Mouse (Mus musculus): Measurements from ENCODE around the gene Cyb5d1. TPM values are rescaled to one million over a fixed set of nuclear protein-coding genes. Genes with fewer than 3 reads are reported as not detected.

Cyb5d1 gene
- polyA plus RNA-seq, 2 experiments, result 22.3 to 32.7 TPM

- H3K36me3 ChIP-seq (ENCODE audit: control insufficient read depth, insufficient read depth, low read length), result peaks cover 67% of the 10 kb centered on the region
- H3K27me3 ChIP-seq (ENCODE audit: control insufficient read depth, insufficient read depth, low read length), result no peaks in the 10 kb centered on the region
- no peak for ATAC-seq (ENCODE audit: low FRiP score, low read depth)
- H3K4me2 ChIP-seq (replicated peaks; ENCODE audit: low read depth, low read length, severe bottlenecking), result no peak overlapping the region
- no peak overlapping the region for H3K4me3 ChIP-seq (replicated peaks; ENCODE audit: low read length)
- no peaks in the 10 kb centered on the region for H3K9me3 ChIP-seq (ENCODE audit: control insufficient read depth, low read length)
- H3K4me1 ChIP-seq (ENCODE audit: control insufficient read depth, insufficient read depth, low read length), result peaks cover 9% of the 10 kb centered on the region
- no peak for TF ChIP-seq POLR2A (IDR thresholded peaks at IDR 0.05; ENCODE audit: borderline replicate concordance, extremely low read depth, insufficient read depth, insufficient read length)
- H3K9ac ChIP-seq (ENCODE audit: low read depth, low read length, severe bottlenecking), result no peak overlapping the region
- no peak overlapping the region for H3K27ac ChIP-seq (replicated peaks; ENCODE audit: low read depth, low read length)
- no peak for DNase-seq (ENCODE audit: low spot score)
- 88% methylated on average over 16 of the region's 16 CpGs for WGBS
Measured at GRCm38 (mm10) chr11:69406867-69407723, 11.7 kb upstream of the Cyb5d1 start.

- Histone ChIP-seq H3K9ac (ENCODE audit: low read depth, low read length, severe bottlenecking) (no peak overlapping the region), H3K9me3 (ENCODE audit: control insufficient read depth, low read length) (no peaks in the 10 kb centered on the region), H3K27me3 (ENCODE audit: control insufficient read depth, insufficient read depth, low read length) (no peaks in the 10 kb centered on the region), H3K27ac (replicated peaks; ENCODE audit: low read depth, low read length) (no peak overlapping the region), H3K36me3 (ENCODE audit: control insufficient read depth, insufficient read depth, low read length) (peaks cover 70% of the 10 kb centered on the region), H3K4me3 (replicated peaks; ENCODE audit: low read length) (no peak overlapping the region), H3K4me2 (replicated peaks; ENCODE audit: low read depth, low read length, severe bottlenecking) (no peak overlapping the region), H3K4me1 (ENCODE audit: control insufficient read depth, insufficient read depth, low read length) (peaks cover 3% of the 10 kb centered on the region; the same call in 1 of the 2 replicates)
- 89% methylated on average over 19 of the region's 19 CpGs for WGBS
- TF ChIP-seq POLR2A (IDR thresholded peaks at IDR 0.05; ENCODE audit: borderline replicate concordance, extremely low read depth, insufficient read depth, insufficient read length), result no peak
- no peak for ATAC-seq (ENCODE audit: low FRiP score, low read depth)
- no peak for DNase-seq (ENCODE audit: low spot score)
Measured at GRCm38 (mm10) chr11:69406282-69406681, 10.9 kb upstream of the Cyb5d1 start.

- ATAC-seq (ENCODE audit: low FRiP score, low read depth), result no peak
- no peak overlapping the region for H3K4me2 ChIP-seq (replicated peaks; ENCODE audit: low read depth, low read length, severe bottlenecking)
- no peak overlapping the region for H3K27ac ChIP-seq (replicated peaks; ENCODE audit: low read depth, low read length)
- no peak for DNase-seq (ENCODE audit: low spot score)
- H3K4me3 ChIP-seq (replicated peaks; ENCODE audit: low read length), result no peak overlapping the region
- no peak for TF ChIP-seq POLR2A (IDR thresholded peaks at IDR 0.05; ENCODE audit: borderline replicate concordance, extremely low read depth, insufficient read depth, insufficient read length)
- WGBS, result 87% methylated on average over 22 of the region's 24 CpGs
- H3K9ac ChIP-seq (ENCODE audit: low read depth, low read length, severe bottlenecking), result no peak overlapping the region
- H3K27me3 ChIP-seq (ENCODE audit: control insufficient read depth, insufficient read depth, low read length), result no peaks in the 10 kb centered on the region
- no peaks in the 10 kb centered on the region for H3K9me3 ChIP-seq (ENCODE audit: control insufficient read depth, low read length)
- peaks cover 3% of the 10 kb centered on the region; the same call in 1 of the 2 replicates for H3K4me1 ChIP-seq (ENCODE audit: control insufficient read depth, insufficient read depth, low read length)
- H3K36me3 ChIP-seq (ENCODE audit: control insufficient read depth, insufficient read depth, low read length), result peaks cover 77% of the 10 kb centered on the region
Measured at GRCm38 (mm10) chr11:69405397-69406200, 10.2 kb upstream of the Cyb5d1 start.

- no peak for DNase-seq (ENCODE audit: low spot score)
- 90% methylated on average over 24 of the region's 24 CpGs for WGBS
- H3K4me3 ChIP-seq (replicated peaks; ENCODE audit: low read length), result no peak overlapping the region
Measured at GRCm38 (mm10) chr11:69404595-69405396, 9.4 kb upstream of the Cyb5d1 start.

More at GRCm38 (mm10) chr11:69404595-69405396, 9.4 kb upstream of the Cyb5d1 start:
- Histone ChIP-seq H3K9me3 (ENCODE audit: control insufficient read depth, low read length) (no peaks in the 10 kb centered on the region), H3K27me3 (ENCODE audit: control insufficient read depth, insufficient read depth, low read length) (no peaks in the 10 kb centered on the region), H3K4me2 (replicated peaks; ENCODE audit: low read depth, low read length, severe bottlenecking) (no peak overlapping the region), H3K4me1 (ENCODE audit: control insufficient read depth, insufficient read depth, low read length) (peaks cover 4% of the 10 kb centered on the region), H3K27ac (replicated peaks; ENCODE audit: low read depth, low read length) (no peak overlapping the region), H3K9ac (ENCODE audit: low read depth, low read length, severe bottlenecking) (no peak overlapping the region), H3K36me3 (ENCODE audit: control insufficient read depth, insufficient read depth, low read length) (peaks cover 85% of the 10 kb centered on the region)
- no peak for TF ChIP-seq POLR2A (IDR thresholded peaks at IDR 0.05; ENCODE audit: borderline replicate concordance, extremely low read depth, insufficient read depth, insufficient read length)
- no peak for ATAC-seq (ENCODE audit: low FRiP score, low read depth)
